Mouse (Mus musculus): ENCODE results near the gene Dis3l. TPM values are rescaled to one million over a fixed set of nuclear protein-coding genes. Genes with fewer than 3 reads are reported as not detected.

Dis3l gene
- total RNA-seq (2021) (10 to 100 TPM; 21.7 to 22.4 TPM), polyA plus RNA-seq (2012; rRNA removed) (42.8 and 47.8 TPM in 2 replicates)
- long read RNA-seq, transcript Dis3l-208 (17 exons, 3,575 nt) = major isoform, 21 of 29 reads
- long read RNA-seq, partial matches to known transcripts = 5 of 29 reads
- long read RNA-seq, other reads (novel, unspliced or antisense) = 3 of 29 reads

DNA sequence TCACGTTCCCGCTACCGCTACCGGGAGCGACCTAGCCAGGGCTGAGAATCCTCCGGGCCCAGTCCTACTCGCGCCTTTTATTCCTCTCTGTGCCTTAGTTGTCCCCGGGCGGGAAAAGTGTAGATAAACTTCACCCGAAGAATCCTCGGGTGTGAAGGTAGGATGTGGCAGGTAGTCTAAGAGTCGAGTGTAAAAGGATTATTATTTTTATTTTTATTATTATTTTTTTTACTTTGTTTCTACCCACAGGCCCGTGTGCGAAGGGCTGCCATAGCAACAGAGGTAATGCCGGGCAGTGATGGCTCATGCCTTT, at the start of gene Dis3l:
Dis3l (minus strand) TSS at position 35 of the 313 bp plus-strand sequence.
- no peak for DNase-seq

DNA sequence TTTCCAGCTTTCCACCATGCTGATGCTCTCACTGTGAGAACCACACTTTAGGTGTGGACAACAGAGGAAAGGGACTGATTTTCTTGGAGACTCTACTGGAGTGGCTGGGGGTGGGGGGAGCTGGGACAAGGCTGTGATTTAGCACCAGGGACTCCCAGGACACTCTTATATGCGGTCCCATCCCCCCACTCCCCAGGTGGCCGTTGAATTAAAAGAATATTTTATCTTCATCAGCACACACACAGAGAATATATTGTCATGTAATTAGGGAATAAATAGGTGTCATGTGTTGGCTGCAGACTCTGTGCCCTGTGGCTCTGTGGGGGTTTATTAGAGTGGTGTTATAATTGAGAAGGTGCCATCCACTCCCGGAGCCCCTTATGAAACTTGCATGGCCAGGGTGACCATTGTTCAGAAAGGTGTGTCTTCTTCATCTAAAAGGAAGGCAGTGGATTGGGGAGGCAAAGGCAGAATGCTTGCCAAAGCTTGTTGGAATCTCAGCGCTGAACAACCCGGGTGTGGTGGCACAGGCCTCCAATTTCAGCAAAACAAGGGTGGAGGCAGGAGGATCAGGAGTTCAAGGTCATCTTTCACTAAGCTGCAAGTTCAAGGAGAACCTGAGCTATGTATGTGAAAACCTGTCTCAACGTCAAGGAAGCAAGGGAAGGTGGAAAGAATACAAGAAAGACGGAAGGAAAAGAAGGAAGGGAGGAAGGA, 48.6 kb upstream of the Dis3l start:
- DNase-seq = no peak

DNA sequence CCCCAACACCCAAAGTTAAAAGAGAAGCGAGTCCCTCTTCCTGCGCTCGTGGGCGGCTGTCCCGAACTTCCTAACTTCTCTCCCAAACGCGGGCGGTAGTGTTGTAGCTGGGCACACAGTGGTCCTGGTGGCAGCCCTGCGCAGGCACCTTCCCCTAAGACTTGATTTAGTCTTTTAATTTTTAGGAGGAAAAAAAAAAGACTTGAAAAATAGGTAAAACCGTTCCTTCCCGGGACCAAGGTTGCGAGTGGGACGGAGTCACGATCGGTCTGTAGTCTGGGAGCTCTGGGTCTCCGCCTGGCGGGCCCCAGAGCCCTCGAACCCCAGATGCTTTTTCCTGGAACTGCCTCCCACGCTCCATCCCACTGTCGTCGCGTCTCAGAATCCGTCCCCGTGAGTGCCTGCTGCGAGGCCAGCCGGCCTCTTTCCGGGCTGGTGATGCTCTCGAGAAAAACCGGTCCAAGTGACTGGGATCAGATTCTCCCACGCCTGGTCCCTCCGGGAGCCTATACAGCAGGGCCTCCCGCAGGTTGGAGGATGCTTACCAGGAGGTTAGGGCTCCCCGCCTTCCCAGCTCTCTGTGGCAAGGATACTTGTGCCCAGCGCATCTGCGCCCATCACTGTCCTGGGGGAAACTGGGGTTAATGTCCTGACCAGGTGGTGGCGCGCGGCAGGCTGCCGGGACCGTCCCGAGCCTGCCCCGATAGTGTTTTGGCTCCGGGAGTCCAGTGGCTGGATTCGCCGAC, 45.6 kb upstream of the Dis3l start:
- no peak for DNase-seq

DNA sequence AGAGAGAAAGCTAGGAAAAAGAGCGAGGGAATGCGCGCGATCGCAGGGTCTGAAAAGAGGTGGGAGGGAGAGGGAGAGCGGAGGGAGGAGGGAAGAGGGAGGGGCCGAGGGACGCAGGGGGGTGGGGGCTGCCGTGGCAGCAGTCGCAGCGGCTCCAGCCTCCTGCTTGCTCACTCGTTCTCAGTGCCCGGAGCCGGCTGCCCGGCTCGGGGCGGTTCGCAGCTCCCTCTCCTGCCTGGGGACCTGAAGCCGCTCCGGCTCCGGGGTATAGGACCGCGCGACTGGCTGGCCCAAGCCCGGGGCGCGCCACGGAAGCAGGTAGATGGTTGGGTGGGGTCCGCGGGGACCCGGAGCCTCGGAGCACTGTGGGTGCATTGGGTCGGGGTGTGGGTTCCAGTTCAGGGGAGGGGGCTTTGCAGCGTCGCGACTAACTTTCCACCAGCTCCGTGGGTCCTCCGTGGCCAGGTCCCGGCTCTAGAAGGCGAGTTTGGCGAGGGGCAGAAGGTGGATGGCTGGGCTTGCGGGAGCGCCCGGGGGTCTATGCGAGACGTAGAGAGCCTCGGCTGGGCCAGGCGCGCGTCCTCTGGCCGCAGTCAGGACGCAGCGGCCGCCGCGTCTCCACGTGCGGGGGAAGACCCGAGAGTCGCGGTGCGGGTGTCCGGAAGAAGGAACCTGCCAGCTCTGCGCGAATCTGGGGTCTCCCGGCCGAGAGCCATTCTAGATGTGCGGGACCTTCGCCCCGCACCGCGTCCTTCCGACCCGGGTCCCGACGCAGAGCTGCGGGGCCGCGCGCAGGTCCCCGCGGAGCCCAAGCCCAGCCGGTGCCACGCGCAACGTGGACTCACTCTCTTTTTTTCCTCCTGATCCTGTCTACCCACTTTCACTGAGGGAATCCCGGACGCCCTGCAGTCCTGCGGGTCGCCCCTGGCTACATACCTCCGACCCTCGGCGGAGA, 44.7 kb upstream of the Dis3l start, which contains the start of gene Megf11:
Megf11 (plus strand) TSS at position 116 of the 955 bp plus-strand sequence.
- DNase-seq = peak; percentile 58

DNA sequence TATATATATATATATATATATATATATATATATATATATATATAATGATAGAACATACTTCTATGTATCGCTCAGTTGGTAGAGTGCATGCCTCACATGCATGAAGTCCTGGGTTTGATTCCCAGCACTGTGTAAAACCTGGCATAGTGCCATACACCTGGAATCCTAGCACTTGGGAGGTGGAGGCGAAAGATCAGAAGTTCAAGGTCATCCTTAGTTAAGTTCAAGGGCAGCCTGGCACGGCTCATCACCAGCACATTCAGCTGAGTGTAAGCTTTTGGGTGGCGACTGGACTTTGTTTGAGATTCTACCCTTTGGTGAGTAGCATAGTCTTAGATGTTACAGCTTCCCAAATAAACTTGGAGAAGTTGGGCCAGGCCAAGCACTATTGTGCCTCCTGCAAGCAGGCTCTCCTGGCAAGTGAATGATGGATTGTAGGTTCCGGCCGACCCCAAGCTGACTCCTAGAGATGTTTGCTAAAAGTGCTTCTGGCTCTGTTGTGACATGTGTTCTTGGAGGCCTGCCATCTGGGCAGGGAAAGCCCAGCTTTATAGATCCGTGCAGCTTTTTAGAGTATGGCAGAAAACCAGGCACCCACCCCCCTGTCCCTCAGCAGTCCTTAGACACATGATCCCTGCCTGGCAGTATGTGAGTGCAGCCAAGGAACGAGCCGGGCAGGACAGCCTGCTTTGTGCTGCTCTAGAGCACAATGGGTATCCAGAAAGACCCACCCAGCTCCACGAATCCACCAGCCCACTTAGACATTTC, 42.1 kb upstream of the Dis3l start:
- no peak for DNase-seq

DNA sequence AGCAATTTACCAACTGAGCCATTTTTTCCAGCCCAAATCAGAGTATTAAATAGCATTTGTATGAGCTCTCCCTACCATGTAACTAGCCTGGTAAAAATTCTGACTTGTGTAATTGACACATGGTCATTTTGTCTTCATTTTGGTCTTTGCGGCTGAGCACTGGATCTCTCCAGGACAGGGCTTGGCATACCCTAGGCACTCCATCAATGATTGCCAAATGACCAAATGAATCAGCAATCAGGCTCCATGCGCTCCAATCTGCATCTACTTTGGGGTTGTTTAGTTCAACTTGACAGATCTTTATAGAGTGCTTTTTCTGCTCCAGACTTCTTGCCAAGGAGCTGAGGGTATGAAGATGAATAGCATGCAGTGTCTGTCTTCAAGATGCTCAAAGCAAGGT, 35.3 kb upstream of the Dis3l start:
- DNase-seq = no peak

DNA sequence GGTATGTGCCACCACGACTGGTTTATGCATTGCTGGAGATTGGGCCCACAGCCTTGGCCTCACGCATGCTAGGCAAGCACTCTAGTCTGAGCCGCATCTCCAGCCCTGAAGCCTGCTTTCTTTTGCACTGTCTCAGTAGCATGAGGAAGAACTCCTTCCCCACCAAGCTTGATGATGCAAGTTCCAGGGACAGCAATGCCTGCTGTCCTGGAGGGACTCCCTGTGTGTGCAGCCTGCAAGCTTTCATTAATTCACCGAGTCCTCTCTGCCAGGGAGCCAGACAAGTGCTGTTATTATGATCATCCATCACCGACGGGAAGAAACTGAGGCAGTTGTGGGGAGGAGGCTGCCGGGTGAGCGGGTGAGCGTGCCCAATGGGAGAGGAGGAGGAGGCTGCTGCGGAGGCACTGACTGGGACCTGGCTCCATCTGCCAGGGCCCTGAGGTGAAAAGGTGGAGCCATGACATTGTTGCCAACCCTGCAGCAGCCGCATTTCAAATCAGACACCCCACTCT, 30.3 kb upstream of the Dis3l start:
- DNase-seq = no peak

DNA sequence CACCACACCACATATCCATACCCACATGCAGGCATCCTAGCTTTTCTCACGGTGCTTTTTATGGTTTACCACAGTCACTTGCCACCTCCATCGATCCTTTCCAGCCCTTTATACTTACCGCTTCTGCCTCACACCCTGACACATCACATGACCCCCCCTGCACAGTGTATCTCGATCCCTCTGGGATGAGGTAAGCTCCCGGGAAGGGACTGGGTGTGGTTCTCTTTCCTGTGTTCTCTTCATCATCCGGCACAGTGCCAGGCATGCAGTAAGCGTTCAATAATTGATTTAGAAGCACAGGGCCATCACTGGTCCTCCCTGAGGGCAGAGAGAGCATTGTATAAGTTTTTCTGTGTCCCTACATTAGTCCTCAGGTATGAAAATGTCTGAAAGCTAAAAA, 28.8 kb upstream of the Dis3l start:
- no peak for DNase-seq

DNA sequence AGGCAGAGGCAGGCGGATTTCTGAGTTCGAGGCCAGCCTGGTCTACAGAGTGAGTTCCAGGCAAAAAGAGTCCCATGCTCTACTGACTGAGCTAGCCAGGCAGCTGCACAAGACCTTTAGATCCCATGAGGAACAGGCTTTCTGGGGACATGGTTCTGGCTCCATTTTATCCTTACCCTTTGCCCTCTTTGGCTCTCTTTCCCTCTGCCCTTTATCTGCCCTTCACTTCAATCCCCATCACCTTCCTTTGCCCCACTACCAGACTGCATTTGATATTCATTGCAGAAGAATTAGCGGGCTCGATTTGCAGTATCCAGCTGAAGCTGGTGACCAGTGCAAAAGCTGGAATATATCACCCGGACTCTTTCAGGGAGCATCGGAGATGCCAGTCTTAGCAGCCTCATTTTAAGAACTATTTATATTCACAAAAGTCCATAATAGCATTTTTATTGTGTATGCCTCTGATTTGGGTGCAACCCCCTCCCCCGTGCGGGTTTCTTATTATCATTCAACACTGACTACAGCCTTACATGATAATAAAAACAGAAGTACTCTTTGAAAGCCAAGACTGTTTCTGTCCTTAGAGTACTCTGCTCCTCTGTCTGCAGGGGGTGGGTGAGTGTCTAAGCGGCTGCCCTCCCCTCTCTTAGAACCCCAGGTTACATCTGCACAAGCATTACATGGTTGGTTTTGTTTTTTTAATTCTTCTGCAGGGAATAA, 20.3 kb upstream of the Dis3l start:
- no peak for DNase-seq

DNA sequence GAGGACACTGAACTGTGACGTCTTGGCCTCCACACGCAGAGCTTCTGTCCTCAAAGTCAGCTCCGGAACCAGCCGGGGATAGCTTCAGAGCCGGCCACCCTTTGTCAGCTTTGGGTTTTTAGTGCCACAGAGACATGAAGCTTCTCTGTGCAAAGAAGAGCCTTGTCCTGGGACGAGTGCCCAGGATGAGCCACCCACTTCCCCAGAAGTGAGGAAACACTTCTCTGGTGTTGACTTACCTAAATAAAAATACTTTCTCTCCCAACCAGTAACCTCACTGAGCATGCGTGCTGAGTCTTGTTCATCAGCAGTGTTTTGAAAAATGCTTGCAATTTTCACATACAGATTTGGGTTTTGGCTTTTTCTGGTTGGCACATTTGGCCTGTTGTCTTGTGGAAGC, 14.5 kb upstream of the Dis3l start:
- DNase-seq = no peak

DNA sequence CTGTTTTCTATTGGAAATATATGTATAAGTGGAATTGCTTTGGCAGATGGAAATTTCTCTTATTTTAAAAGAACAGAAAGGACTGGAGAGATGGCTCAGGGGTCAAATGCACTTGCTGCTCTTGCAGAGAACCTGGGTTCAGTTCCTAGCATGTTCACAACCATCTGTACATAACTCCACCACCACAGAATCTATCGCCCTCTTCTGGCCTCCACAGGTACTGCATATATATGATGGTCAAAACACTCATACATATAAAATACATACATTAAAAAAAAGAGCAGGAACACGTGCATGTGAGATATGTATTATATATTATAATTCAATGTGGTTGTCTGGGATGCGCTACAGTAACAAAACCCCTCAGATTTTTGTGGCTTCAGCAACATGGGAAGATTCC, 10.1 kb upstream of the Dis3l start:
- DNase-seq = no peak

DNA sequence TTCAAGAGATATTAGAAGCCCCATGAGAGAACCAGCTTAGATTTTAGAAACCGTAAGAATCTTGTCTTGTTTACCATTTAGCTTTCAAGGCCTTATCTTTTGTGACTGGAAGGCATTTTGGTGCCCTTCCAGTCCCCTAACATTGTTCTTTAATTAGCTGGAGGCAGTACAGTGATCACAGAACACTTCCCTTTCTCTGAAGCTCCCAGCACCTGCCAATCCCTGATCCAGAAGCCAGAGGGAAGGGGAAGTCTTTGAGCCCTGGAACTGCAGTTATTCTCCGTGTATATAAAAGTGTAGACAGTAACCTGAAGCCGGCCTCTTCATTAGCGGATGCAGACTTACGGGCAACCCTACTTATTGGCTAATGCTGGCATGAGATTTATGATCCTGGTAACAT, 8.4 kb upstream of the Dis3l start:
- no peak for DNase-seq

DNA sequence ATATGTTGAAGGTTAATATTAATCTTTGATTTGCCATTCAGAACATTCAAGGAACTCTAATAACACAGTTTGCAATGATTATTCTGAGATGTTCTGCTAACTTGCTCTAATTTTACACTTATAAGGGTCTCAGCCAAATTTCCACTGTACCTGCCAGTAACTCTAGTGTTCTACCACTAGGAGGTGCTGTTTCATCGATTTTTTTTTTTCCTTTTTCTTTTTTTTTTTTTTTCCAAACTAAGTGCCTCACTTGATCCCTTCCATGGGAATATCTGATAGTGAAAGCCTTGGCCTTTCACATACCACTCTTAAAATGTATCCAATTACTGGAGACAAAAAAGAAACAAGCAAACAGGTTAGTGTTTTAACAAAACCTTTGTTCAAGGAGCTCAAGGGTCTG, 6.3 kb upstream of the Dis3l start:
- no peak for DNase-seq

DNA sequence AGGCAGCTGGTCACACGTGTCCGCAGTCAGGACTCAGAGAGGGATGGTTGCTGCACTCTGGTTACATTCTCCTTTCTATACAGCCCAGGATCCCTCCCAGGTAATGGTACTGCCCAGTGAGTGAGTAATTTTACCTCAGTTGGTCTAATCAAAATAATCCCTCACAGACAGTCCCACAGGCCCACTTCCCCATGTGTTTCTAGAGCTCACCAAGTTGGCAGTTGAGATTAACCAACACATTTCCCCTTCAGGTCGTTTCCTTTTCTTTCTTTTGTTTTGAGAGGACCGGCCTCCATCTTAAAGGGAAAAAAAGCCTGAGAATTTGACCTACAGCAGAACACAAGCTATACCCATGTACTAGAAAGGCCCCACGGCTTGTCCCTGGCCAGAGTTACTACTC, 4.8 kb upstream of the Dis3l start:
- DNase-seq = no peak

DNA sequence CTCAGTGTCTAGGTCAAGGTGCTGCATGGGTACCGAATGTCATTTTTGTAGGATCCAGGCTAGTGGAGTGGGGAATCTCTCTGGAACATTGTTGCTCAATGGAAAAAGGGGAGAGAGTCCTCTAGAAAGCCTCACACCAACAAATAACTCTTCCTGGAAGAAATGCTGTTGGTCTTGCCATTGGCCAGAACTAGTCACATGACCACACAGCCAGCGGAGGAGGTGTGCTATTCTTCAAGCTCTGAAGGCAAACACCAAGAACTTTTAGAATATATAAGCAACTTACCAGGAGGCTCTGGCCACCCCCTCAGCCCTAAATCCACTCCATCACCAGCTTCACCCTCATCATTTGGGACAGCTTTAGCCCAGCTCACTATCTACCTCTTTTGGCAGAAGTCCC, 2.6 kb upstream of the Dis3l start:
- DNase-seq = no peak

DNA sequence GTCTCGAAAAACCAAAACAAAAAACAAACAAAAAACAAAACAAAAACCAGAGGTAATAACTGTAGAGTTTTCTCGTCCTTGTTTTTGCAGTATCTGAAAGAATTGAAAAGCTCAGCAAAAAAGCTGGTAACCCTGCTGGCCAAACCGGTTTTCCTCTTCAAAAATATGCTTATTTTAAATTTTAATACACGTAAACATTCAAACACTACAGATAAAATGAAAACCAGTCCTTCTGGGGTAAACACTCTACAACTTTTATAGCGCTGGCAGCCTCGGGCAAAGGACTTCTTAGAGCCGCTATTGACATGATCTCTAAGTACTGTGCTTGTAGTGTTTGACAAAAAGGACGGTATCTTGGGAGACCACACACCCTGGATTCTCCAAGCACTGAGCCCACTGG, 583 bp upstream of the Dis3l start:
- no peak for DNase-seq

DNA sequence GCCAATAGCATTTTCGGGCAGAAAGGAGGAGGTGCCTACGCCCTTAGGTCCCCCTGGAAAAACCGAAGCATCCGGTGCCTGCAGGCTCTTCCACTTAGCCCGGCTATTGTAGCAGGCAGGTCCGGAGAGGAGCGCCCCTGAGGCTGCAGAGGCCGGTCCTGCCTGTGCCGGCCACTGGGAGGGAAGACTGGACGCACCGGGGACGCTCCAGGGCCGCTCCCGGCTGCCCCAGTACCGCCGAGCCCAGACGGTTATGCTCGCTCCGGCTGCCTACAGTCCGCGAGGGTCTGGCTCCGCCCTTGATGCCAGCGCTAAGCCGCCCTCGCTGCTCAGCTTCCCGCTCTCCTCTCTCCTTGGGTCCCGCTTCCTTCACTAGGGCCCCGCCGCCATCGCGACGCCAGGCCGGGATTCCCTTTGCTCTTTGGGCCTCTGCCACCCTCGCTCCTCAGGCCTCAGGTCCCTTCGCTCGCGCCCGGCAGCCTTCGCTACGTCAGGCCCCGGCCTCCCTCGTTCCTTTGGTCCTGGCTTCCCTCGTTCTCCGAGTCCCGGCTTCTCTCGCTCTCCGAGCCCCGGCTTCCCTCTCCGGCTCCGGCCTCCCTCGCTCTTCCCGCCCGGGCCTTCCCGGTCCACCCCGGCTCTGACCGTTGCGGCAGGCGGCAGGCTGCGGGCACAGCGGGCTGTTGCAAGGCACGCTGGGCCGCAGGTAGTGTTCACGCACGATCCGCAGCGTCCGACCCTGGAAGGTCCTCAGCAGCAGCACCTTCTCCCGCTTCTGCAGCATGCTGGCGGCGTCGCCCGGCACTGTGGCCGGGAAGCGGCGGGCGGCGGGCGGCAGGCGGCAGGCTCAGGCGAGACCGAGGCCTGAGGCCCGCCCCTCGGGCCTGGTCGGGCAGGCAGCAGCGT, 486 bp downstream of the Dis3l start:
- peak; percentile 87 for DNase-seq

DNA sequence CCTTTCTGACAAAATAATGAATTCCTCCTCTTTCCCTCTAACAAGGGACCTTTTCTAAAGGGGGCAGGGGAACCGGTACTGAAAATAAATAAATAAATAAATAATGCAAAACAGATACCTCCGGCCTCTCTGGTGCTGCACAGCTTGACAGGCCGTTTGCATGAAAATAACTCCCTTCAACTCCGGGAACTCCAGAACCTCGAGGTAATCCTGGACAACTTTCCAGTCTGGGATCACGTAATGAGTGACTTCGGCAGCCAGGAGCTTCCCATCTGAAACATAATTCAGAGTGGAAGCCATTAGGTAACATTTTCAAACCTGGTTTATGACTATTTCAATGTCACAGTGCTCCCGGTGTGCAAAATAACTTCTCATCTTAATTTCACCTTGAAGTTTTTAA, 1.7 kb downstream of the Dis3l start:
- DNase-seq = no peak

DNA sequence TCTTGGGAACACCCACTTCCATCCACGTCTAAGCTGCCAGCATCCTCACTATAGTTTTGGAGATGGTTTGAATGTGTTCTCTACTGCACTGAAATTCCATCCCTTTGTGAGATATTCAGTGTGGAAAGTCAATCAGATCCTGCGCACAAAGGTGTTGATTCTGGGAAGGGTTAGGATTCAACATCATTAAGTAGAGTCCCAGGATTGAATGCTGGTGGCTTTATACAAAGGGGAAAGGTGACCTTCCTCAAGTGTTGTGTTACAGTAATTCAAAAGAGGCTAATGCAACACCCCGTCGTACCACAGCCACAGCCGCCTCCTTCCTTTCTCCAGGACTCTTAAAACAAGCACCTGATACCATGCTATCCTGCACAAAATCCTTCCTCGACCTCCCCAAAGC, 5.3 kb downstream of the Dis3l start:
- no peak for DNase-seq

DNA sequence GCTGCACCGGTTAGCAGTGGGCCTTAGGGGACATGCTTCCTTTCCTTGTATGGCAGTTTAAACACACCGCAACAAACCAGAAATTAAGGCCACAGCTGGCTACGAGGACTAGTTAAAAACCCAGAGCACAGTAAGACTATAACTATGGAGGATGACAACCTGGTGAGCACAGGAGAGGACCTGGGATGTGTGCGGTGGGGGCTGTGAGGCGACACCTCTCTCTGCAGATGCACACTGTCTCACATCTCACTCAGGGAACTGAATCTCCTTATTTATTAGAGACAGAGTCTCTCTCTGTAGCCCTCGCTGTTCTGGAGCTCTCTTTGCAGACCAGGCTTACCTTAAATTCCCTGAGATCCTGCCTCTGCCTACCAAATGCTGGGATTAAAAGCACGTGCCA, 17.1 kb downstream of the Dis3l start:
- DNase-seq = no peak

Data from adrenal gland, adult 2 months (tissue).